Mouse (Mus musculus) yolk sac, embryonic 10.5 days (tissue): ENCODE data around the gene Cacna1c.
A peak's percentile ranks its signal among the peaks of the same experiment; 100 is the strongest.

Experiments used
- DNase-seq: peaks from one replicate; pipeline ENCODE4 v3.0.0-alpha.2; 2017; ENCODE audit warnings: low spot score

The Cacna1c gene

DNA sequence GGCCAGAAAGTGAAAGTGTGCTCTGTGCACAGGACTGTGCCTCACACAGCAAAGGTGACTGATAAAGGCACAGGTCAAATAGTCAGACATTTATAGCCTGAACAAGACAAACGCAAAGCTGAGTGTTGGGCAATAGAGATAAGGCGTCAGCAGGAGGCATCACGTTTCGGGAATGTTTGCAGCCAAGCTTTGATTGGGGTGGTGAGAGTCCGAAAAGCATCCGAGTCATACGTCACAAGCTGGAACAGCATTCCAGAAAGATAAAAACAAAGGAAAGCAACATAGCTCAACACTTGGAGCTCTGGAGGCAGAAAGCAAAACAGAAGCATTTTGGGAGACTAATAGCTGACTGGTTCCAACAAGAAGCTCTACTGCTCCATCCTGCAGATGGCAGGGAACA, 56.7 kb downstream of the Cacna1c start:
- peak; percentile 25 for DNase-seq

GRCm38 (mm10) chr6:119137768-119138167, 58.5 kb downstream of the Cacna1c start:
- DNase-seq = no peak

- no peak for DNase-seq
Measured at GRCm38 (mm10) chr6:119132863-119133262, 63.4 kb downstream of the Cacna1c start.

DNA sequence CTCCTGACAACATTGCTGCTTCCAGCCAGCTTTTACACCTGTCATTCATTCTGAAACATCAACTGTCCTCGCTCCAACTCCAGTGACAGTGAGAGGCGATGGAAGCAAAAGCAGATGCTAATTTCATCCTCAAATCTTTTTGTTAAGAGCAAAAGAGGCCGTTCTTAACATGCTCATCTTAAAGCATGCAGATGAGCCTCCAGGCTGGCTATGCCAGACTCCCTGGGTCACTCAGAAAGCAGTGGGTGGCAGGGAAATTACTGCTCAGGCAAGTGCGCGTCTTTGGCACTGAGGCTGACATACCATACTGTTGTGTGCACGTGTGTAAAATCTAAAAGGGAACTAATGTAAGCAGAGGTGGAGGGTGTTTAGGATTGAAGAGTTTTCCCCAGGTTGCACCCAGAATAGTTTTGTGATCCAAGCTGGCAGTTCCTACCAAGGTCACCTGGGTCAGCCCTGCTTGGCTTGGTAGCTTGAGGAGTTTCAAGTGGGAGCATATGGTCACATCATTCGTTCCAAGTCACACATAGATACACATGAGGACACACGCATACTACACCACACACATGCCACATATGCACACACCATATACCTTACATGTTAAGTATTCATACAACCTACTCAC, 64.0 kb downstream of the Cacna1c start:
- no peak for DNase-seq

GRCm38 (mm10) chr6:119129664-119130063, 66.6 kb downstream of the Cacna1c start:
- DNase-seq = no peak

- DNase-seq = no peak
Measured at GRCm38 (mm10) chr6:119128521-119128920, 67.7 kb downstream of the Cacna1c start.

- DNase-seq = no peak
Measured at GRCm38 (mm10) chr6:119128076-119128475, 68.1 kb downstream of the Cacna1c start.

DNA sequence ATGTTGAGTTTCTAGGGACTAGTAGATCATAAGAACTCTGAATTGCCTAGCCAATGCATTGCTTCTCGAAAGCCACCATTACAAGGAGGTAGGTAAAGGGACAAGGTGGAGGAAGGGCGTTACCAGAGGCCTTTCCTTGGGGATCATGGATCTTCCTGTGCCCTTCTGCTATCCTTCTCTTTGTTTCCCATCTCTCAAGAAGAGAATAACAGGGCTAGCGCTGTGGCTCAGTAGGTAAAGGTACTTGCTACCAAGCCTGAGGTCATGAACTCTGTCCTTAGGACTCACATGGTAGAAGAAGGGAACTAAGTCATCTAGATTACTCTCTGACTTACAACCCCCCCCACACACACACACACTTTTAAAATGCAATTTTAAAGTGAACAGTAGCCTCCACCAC, 69.2 kb downstream of the Cacna1c start:
- DNase-seq = no peak

GRCm38 (mm10) chr6:119118371-119118770, 77.8 kb downstream of the Cacna1c start:
- no peak for DNase-seq

- DNase-seq = no peak
Measured at GRCm38 (mm10) chr6:119116290-119116689, 79.9 kb downstream of the Cacna1c start.

DNA sequence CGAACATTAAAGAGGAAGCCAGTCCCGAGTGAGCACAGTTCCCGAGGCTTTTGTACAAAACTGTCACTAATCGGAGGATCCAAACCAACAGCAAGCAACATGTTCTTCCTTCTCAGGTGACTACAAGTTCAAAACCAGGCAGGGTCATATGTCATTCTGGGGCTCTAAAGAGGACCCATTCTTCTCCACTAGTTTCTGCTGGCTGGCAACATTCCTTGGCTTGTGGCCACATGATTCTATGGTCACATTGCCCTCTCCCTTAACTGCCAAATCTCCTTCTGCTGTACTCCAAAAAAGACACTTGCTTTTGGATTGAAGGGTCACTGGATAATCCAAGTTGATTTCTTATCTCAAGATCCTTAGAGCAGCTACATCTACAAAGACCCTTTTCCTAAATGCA, 82.9 kb downstream of the Cacna1c start:
- DNase-seq = no peak

DNA sequence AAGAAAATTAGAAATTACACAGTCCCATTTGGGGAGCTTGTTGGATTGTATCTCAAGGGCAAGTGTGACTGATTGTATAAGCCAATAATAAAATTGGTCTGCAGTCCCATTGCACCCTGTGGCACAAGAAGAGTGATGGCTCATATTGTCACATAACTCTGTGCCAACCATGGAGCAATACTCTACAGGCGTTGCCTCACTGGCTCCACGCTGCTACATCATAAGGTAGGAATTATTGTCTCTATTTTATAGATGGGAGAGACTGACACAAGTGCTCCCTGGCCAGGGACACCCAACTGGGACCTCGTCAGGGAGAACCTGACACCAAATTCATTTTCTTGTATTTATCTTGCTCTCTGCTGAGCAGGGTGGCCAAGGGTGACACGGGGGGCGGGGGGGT, 85.8 kb downstream of the Cacna1c start:
- no peak for DNase-seq

DNA sequence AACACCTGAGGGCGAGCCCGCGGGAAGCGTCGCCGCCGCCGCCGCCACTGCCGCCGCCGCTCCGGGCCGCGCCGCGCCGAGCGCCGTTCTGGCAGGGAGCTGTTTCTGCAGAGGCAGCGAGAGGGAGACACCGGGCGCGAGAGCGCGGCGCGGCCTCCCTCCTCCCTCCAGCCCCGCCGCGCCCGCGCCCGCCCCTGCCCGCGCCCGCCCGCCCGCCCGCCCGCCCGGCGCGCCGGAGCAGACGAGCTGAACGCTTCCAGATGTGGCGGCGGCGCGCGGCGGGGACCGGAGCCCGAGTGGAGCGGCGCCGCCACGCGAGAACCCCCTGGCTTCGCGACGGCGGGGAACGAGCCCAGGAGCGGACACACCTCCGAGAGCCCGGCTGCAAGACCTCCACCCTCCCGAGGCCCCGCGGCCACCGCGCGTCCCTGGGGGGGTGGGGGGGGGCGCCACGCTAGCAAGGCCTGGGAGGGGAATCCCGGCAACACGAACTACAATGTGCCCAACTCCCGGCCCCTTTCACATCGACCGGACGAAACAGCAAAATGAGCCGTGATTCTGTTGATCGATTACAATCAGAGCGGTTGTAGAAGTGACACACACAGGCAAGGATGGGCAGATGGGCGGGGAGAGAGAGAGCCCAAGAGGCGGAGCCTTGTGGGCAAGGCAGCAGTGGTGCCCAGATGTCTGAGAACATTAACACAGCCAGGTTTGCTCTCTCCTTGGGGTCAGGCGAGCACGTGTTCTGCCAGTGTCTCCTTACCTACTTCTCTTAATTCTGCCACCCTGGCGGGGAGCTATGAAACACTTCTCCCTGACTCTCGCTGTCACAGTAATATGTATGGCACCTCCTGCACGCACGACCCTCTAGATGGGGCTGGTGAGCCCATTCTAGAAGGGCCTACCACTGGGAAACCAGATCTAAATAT, 87.5 kb downstream of the Cacna1c start:
- DNase-seq = peak; percentile 64

DNA sequence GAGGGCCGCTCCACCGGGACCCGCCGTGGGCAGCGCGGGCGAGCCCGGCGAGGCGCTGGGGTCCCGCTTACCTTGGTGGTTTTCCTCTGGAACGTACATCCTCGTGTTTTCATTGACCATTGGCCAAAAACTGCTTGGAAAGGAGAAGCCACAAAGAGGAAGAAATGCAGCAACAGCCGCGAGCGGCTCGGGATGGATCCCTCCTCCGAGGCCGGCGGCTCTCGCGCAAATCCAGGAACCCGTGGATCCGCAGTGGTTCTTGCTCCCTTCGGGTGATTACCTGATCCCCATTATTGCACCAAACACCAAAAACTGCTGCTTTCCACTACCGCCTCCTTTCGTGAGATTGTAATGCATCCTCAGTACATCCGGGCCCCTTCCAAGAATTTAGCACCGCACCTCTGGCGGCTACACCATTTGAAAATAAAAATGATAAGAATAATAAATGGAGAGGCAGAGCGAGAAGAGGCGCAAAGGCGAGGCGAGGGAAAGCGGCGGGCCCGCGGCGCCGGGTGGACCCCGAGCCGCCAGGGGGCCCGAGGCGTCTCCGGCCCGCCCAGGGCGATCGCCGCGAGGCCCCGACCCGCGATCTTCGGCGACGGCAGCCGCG, 88.3 kb downstream of the Cacna1c start:
- peak; percentile 56 for DNase-seq

- DNase-seq = peak; percentile 35
Measured at GRCm38 (mm10) chr6:119107140-119107855, 88.9 kb downstream of the Cacna1c start.

GRCm38 (mm10) chr6:119106726-119107125, 89.5 kb downstream of the Cacna1c start:
- no peak for DNase-seq

- DNase-seq = no peak
Measured at GRCm38 (mm10) chr6:119105651-119106595, 90.3 kb downstream of the Cacna1c start.

DNA sequence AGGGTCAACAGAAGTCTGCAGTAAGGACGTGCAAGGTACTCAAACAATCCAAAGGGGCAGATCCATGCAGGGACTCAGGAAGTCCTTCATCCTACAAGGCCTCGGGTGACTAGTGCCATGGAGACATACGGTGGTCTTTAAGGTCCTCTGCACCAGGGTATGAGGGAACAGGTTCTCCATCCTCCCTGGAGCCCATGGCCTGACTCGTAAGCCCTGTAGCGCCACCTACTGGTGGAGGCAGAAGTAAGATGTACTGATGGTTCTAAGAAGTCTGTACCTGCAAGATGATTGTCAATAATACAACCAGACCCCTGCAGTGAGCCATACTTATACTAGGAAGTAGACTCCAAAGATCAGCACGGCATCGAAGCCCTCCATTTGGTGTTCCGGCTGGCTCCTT, 92.0 kb downstream of the Cacna1c start:
- DNase-seq = peak; percentile 44

DNA sequence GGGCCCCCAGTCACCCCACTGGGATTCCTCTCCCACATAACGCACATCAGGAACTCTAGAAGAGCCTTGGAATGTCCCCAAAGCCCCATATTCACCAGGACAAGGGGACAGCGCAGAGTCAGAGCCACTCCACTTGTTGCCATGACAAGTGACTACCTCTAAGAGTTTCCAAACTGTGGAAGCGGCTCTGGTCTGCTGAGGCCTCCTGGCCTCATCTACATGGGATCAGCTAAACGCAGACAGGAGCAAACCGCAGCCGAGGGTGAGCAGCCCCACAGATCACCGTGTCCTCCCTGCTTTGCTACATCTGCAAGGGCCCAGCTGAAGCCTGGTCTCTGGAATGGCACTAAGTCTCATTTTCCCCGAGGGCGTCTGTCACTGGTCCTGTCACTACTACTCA, 93.3 kb downstream of the Cacna1c start:
- DNase-seq = no peak

- DNase-seq = no peak
Measured at GRCm38 (mm10) chr6:119099333-119099732, 96.9 kb downstream of the Cacna1c start.

DNA sequence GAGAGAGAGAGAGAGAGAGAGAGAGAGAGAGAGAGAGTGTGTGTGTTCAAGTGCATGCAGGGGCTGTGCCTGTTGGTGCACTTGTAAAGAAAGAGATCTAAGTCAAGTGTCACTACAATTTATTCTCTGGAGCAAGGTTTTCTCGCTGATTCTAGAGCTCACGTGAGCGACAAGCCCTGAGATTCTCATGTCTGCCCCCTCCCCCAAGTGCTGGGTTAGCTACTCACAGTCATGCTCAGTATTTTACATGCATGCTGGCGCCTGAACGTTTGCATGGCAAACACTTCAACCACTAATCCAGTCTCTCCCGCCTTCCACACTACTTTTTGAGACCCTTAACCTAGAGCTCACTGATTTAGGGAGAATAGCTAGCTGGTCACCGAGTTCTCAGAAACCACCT, 99.7 kb downstream of the Cacna1c start:
- no peak for DNase-seq
